Mouse (Mus musculus): ENCODE measurements around the gene Prss2. TPM values are rescaled to one million over a fixed set of nuclear protein-coding genes. Genes with fewer than 3 reads are reported as not detected.
"Not testable (repeated sequence)": the region's sequence is repeated elsewhere in the genome, so short reads cannot be mapped to it uniquely, and the experiment has no call there.

Gene Prss2
- total RNA-seq, 2 experiments from 2014 or later, result not detected

- no peak for TF ChIP-seq CTCF (IDR thresholded peaks at IDR 0.05)
- Histone ChIP-seq H3K27ac (no peak overlapping the region), H3K4me3 (no peak overlapping the region)
- intact Hi-C loops (cut with DNase I), result no loop called here
- no peak for DNase-seq
Measured at GRCm38 (mm10) chr6:41560273-41560672, 38.7 kb downstream of the Prss2 start.

GRCm38 (mm10) chr6:41562598-41562997 lies 41.0 kb downstream of the Prss2 start:
- TF ChIP-seq CTCF (IDR thresholded peaks at IDR 0.05), result no peak
- Histone ChIP-seq H3K27ac (no peak overlapping the region), H3K4me3 (no peak overlapping the region)
- DNase-seq, result no peak
- intact Hi-C loops (cut with DNase I), result no loop called here

GRCm38 (mm10) chr6:41563104-41563951 lies 41.7 kb downstream of the Prss2 start:
- H3K4me3 ChIP-seq; H3K27ac ChIP-seq; intact Hi-C loops (cut with DNase I); DNase-seq: not testable (repeated sequence)

- intact Hi-C loops (cut with DNase I), result no loop called here
Measured at GRCm38 (mm10) chr6:41565261-41565660, 43.7 kb downstream of the Prss2 start.

GRCm38 (mm10) chr6:41566965-41567364 lies 45.4 kb downstream of the Prss2 start:
- intact Hi-C loops (cut with DNase I), result no loop called here
- no peak overlapping the region for H3K27ac ChIP-seq
- no peak for DNase-seq
- no peak overlapping the region for H3K4me3 ChIP-seq
- no peak for TF ChIP-seq CTCF (IDR thresholded peaks at IDR 0.05)

More at GRCm38 (mm10) chr6:41565261-41565660, 43.7 kb downstream of the Prss2 start:
- Histone ChIP-seq H3K27ac (no peak overlapping the region), H3K4me3 (no peak overlapping the region)
- no peak for TF ChIP-seq CTCF (IDR thresholded peaks at IDR 0.05)
- DNase-seq, result no peak

DNA sequence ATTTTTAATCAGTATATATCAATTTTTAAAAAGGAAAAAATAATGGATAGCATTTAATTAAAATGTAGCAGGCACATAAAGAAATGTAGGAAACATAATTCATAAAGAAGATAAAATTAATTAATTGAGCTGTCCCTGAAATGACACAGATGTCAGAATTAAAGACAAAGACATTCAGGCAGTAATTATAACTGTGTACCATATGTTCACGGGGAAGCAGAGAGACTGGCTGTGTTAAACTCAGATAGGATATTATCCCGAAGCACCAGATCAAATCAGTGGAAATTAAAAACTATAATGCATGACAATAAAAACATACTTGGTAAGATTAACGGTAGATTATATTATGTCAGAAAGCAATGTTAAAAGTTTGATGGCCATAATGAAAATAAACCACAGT lies 47.5 kb downstream of the Prss2 start:
- H3K4me3 ChIP-seq, result no peak overlapping the region
- intact Hi-C loops (cut with DNase I), result no loop called here
- TF ChIP-seq CTCF (IDR thresholded peaks at IDR 0.05), result no peak
- no peak for DNase-seq
- H3K27ac ChIP-seq, result no peak overlapping the region

Other genes starting within 250 kb of the Prss2 start
- not detected for gene Try4, start 219.5 kb upstream of the Prss2 start, total RNA-seq (2021)
- gene Try5, start 204.9 kb upstream of the Prss2 start, total RNA-seq (2021), result not detected
- gene Try10, start 167.7 kb upstream of the Prss2 start, total RNA-seq (2021), result not detected
- not detected for gene Prss3, start 144.1 kb upstream of the Prss2 start, total RNA-seq (2021)
- gene Gm5771, start 129.4 kb upstream of the Prss2 start, total RNA-seq (2021), result not detected
- gene Gm10334, start 75.6 kb upstream of the Prss2 start, total RNA-seq (2021), result not detected
- gene Prss1, start 62.9 kb upstream of the Prss2 start, total RNA-seq (2021), result not detected
- gene Ephb6, start 83.7 kb downstream of the Prss2 start, total RNA-seq (2021), result under 1 TPM; 0.54 to 0.98 TPM
- gene Trpv6, start 114.6 kb downstream of the Prss2 start, total RNA-seq (2021), result not detected
- not detected for gene Trpv5, start 159.0 kb downstream of the Prss2 start, total RNA-seq (2021)
- not detected for gene Llcfc1, start 162.6 kb downstream of the Prss2 start, total RNA-seq (2021)
- gene Kel, start 182.6 kb downstream of the Prss2 start, total RNA-seq (2021), result not detected

All from gastrocnemius, adult 2 months (tissue).